Mouse (Mus musculus): Measurements from ENCODE around the gene Vmn1r13.
"Not testable (repeated sequence)": the region's sequence is repeated elsewhere in the genome, so short reads cannot be mapped to it uniquely, and the experiment has no call there.

The Vmn1r13 gene

GRCm38 (mm10) chr6:57202990-57203389, at the start of gene Vmn1r13:
Gene Vmn1r13, plus strand, starts transcription at chr6:57203290.
- DNase-seq (ENCODE audit: extremely low read depth, low read depth) = not testable (repeated sequence)

GRCm38 (mm10) chr6:57156619-57157018, 46.5 kb upstream of the Vmn1r13 start, which contains the start of gene Vmn1r12:
Gene Vmn1r12, plus strand, starts transcription at chr6:57156919.
- DNase-seq (ENCODE audit: extremely low read depth, low read depth) = no peak

GRCm38 (mm10) chr6:57190016-57190415, 13.1 kb upstream of the Vmn1r13 start:
- not testable (repeated sequence) for DNase-seq (ENCODE audit: extremely low read depth, low read depth)

GRCm38 (mm10) chr6:57231386-57231785, 28.3 kb downstream of the Vmn1r13 start, which contains the start of gene Vmn1r14:
Gene Vmn1r14, plus strand, starts transcription at chr6:57231686.
- no peak for DNase-seq (ENCODE audit: extremely low read depth, low read depth)

GRCm38 (mm10) chr6:57257652-57258051, 54.6 kb downstream of the Vmn1r13 start, which contains the start of gene Vmn1r15:
Gene Vmn1r15, plus strand, starts transcription at chr6:57257952.
- no peak for DNase-seq (ENCODE audit: extremely low read depth, low read depth)

- DNase-seq (ENCODE audit: extremely low read depth, low read depth) = no peak
Observed at GRCm38 (mm10) chr6:57260990-57261389, 57.9 kb downstream of the Vmn1r13 start.

Data from MEL-GATA-1-ER (cell line).